Mouse (Mus musculus) testis, adult 2 months (tissue): ENCODE measurements around the gene Hoxc4. TPM values are rescaled to one million over a fixed set of nuclear protein-coding genes. Genes with fewer than 3 reads are reported as not detected.

Experiments
- H3K27ac ChIP-seq: fragments of 200-500 bp; 2 replicates; pipeline ENCODE4 v1.5.1; 2012; ENCODE audit warnings: low read depth, low read length; ENCODE audit not compliant: control insufficient read depth, insufficient read depth
- H3K27me3 ChIP-seq: fragments of 200-500 bp; 2 replicates; pipeline ENCODE4 v1.6.1; 2012; ENCODE audit warnings: mild to moderate bottlenecking, low read length, moderate library complexity; ENCODE audit not compliant: control insufficient read depth, insufficient read depth
- H3K36me3 ChIP-seq: fragments of 200-500 bp; 2 replicates; pipeline ENCODE4 v1.6.1; 2012; ENCODE audit warnings: mild to moderate bottlenecking, low read length; ENCODE audit not compliant: control insufficient read depth, insufficient read depth
- H3K4me1 ChIP-seq: fragments of 200-500 bp; 2 replicates; pipeline ENCODE4 v1.6.1; 2012; ENCODE audit warnings: low read length; ENCODE audit not compliant: control insufficient read depth, insufficient read depth
- H3K4me3 ChIP-seq: fragments of 200-500 bp; 2 replicates; pipeline ENCODE4 v1.5.1; 2012; ENCODE audit warnings: low read depth, mild to moderate bottlenecking, low read length, moderate library complexity, mixed read lengths; ENCODE audit not compliant: control insufficient read depth
- CTCF ChIP-seq: fragments of 200-500 bp; IDR thresholded peaks from 2 replicates; pipeline ENCODE4 v1.5.1; 2012; ENCODE audit warnings: low read depth, mild to moderate bottlenecking, inconsistent platforms, low read length, moderate library complexity; ENCODE audit not compliant: control insufficient read depth, insufficient read depth, insufficient replicate concordance
- POLR2A ChIP-seq: fragments of 200-500 bp; IDR thresholded peaks from 2 replicates; pipeline ENCODE4 v1.6.1; 2012; ENCODE audit warnings: low read depth, mild to moderate bottlenecking, inconsistent platforms, low read length, moderate library complexity; ENCODE audit not compliant: control insufficient read depth
- polyA plus RNA-seq: library from polyadenylated mRNA; depleted of rRNA; stranded (reverse); fragments of >200 nt; gene quantifications from 2 replicates; pipeline ENCODE4 v1.2.3, GENCODE M21; 2012

Hoxc4 gene
- polyA plus RNA-seq, 1 experiment = 0.33 TPM

DNA sequence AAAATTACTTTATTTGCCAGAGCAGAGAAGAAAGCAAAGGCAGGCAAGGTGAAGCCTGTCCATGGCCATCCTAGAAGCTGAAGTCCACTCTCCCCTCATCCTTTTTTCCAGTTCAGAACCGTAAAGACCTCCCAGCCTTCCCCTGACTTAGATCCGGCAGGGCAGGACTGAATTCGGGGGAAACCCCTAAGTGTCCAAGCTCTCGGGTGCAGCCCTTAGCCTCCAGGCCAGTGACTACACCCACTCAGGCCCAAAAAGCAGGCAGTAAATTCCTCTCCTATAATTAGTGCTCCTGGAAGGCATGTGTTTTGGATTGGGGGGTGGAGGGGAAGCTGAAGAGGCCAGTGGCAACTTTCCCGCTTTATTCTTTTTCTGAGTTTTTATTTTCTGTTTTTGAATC is 12.9 kb upstream of the Hoxc4 start:
- peak overlapping the region; percentile 75 for H3K27ac ChIP-seq
- TF ChIP-seq CTCF (no peak), POLR2A (no peak)
- no peaks in the 10 kb centered on the region for H3K36me3 ChIP-seq
- no peak overlapping the region for H3K4me3 ChIP-seq
- peaks cover 15% of the 10 kb centered on the region for H3K4me1 ChIP-seq
- peaks cover 4% of the 10 kb centered on the region; the same call in 1 of the 2 replicates for H3K27me3 ChIP-seq

DNA sequence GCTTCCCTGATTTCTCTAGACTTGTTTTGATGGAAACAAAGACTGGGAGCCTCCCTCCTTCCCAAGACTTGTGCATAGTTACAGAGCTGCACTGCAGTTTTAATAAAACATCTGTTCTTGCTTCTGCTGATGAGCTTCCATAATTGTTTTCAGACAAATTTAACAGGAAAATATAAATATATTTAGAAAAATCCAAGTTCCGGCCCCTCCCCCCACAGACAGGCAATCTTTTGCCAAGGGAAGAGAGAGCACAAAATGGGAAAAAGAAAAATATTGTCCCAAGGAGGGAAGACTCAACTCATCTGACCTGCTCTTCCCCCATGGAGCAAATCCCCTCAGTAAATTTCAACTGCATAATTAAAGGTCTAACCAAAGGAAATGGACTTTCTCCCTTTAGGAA is 12.4 kb upstream of the Hoxc4 start:
- Histone ChIP-seq H3K4me3 (no peak overlapping the region), H3K27ac (no peak overlapping the region), H3K36me3 (no peaks in the 10 kb centered on the region), H3K27me3 (peaks cover 7% of the 10 kb centered on the region), H3K4me1 (peaks cover 18% of the 10 kb centered on the region)
- no peak for TF ChIP-seq POLR2A
- TF ChIP-seq CTCF = no peak

DNA sequence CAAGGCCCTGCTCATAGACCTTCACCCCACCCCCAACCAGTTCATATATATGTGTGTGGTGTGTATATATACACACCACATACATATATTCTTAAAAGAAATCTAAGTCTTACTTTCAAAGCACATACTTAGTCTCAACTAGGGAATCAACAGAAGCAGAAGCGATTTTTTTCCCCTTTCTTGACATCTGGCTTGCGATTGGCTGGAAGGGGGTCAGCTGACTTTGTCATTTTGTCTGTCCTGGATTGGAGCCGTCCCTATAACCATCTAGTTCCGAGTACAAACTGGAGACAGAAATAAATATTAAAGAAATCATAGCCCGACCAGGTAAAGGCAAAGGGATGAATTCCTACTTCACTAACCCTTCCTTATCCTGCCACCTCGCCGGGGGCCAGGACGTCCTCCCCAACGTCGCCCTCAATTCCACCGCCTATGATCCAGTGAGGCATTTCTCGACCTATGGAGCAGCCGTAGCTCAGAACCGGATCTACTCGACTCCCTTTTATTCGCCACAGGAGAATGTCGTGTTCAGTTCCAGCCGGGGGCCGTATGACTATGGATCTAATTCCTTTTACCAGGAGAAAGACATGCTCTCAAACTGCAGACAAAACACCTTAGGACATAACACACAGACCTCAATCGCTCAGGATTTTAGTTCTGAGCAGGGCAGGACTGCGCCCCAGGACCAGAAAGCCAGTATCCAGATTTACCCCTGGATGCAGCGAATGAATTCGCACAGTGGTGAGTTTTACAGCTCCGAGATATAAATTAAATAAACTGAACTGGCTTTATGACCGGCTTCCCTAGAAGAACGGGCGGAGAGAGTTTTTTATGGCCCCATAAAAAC is 9.2 kb upstream of the Hoxc4 start:
- no peaks in the 10 kb centered on the region for H3K36me3 ChIP-seq
- H3K4me3 ChIP-seq = peak overlapping the region; percentile 53
- peaks cover 13% of the 10 kb centered on the region for H3K27me3 ChIP-seq
- peaks cover 27% of the 10 kb centered on the region for H3K4me1 ChIP-seq
- TF ChIP-seq CTCF (no peak), POLR2A (no peak)
- no peak overlapping the region for H3K27ac ChIP-seq

DNA sequence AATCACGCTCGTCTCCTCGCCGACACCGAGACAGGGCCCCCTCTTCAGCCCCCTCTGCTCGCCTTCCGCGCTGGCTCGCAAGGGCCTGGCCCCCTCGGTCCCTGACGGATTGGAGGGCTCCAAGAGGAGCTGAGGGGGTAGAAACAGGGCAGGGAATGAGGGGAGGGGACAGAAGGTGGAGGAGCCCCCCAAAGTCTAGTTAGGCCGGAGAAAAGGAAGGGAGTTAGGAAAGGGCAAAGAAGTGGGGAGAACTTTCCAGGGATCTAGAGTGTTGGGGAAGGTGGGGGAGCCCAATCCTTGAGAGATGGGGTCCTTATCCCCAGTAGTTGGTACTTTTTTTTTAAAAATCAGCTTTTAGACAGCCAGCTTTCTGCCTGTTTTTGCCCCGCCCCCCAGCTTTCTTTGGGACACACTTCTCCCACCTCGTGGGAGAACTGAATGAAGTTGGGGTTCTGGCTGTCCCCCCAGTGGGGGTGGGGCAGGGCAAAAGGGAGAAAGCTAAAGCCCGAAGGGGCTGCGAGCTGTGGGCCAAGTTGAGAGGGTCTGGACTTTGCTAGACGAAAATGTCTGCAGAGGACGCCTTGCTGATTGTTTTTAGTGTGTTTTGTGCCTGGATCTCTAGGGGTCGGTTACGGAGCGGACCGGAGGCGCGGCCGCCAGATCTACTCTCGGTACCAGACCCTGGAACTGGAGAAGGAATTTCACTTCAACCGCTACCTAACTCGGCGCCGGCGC is 8.5 kb upstream of the Hoxc4 start:
- peak overlapping the region; percentile 20; the same call in 1 of the 2 replicates for H3K4me3 ChIP-seq
- H3K4me1 ChIP-seq = peaks cover 30% of the 10 kb centered on the region
- no peaks in the 10 kb centered on the region for H3K36me3 ChIP-seq
- TF ChIP-seq CTCF = no peak
- no peak for TF ChIP-seq POLR2A
- no peak overlapping the region for H3K27ac ChIP-seq
- H3K27me3 ChIP-seq = peaks cover 13% of the 10 kb centered on the region

DNA sequence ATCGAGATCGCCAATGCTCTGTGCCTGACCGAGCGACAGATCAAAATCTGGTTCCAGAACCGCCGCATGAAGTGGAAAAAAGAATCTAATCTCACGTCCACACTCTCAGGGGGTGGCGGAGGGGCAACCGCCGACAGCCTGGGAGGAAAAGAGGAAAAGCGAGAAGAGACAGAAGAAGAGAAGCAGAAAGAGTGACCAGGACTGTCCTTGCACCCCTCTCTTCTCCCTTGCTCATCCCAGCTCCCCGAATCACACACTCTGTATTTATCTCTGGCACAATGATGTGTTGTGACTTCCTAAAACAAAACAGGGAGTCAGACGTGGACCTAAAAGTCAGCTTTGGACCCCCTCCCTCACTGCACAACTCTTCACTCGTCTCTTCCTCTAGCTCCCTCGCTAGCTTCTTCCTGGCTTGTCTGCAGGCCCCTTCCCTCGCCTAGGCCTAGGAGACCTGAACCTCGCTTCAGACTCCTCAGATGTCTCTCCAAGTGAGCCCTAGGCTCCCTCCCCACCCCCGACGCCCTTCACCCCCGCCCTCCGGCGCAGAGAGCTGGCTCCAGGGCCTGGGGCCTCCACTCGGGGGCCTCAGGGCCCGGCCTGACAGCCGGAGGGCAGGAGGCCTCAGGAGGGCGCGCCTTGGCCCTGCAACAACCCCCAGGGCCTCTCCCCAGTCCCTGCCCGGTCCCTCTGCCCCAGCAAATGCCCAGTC is 7.7 kb upstream of the Hoxc4 start:
- no peak overlapping the region for H3K27ac ChIP-seq
- no peak for TF ChIP-seq POLR2A
- TF ChIP-seq CTCF = no peak
- no peaks in the 10 kb centered on the region for H3K36me3 ChIP-seq
- peaks cover 11% of the 10 kb centered on the region for H3K27me3 ChIP-seq
- H3K4me1 ChIP-seq = peaks cover 33% of the 10 kb centered on the region
- peak overlapping the region; percentile 3; the same call in 1 of the 2 replicates for H3K4me3 ChIP-seq

DNA sequence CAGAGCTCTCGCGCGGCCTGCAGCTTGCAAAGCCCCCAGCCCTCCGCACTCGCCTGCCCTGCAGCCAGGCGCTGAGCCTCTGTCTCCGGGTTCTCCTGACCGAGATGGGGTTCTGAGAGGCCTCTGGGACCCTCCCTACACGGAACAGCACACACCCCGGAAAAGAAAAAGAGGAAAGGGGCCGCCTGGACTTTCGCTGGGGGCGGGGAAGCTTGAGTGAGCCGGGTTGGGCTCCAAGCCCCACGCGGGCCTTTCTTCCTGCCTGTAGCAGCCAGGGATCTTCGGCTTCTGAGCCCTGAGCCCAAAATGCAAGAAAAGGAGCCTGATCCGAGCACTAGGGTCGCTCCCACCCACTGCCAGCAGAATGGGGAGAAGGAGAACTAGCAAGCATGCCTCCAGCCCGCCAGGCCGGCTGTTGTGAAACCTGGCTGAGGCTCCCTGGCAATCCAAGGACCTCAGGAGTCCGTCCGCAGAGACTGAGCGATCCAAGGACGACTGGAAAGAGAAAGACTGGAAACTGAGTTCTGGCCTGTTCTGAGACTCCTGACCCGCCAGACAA is 6.7 kb upstream of the Hoxc4 start:
- no peak overlapping the region for H3K4me3 ChIP-seq
- no peaks in the 10 kb centered on the region for H3K36me3 ChIP-seq
- peaks cover 11% of the 10 kb centered on the region for H3K27me3 ChIP-seq
- H3K27ac ChIP-seq = no peak overlapping the region
- 0 out of 2 replicates have a peak, but pooled peaks have one; percentile 9 for TF ChIP-seq POLR2A
- TF ChIP-seq CTCF = no peak
- peaks cover 33% of the 10 kb centered on the region for H3K4me1 ChIP-seq
